Mouse (Mus musculus): ENCODE data around the gene Rab11b. TPM values are rescaled to one million over a fixed set of nuclear protein-coding genes. Genes with fewer than 3 reads are reported as not detected.
A peak's percentile ranks its signal among the peaks of the same experiment; 100 is the strongest.
"Not testable (repeated sequence)": the region's sequence is repeated elsewhere in the genome, so short reads cannot be mapped to it uniquely, and the experiment has no call there.

Rab11b gene
- total and polyA plus RNA-seq, 3 experiments = 25.8 to 155 (median 71.0) TPM

DNA sequence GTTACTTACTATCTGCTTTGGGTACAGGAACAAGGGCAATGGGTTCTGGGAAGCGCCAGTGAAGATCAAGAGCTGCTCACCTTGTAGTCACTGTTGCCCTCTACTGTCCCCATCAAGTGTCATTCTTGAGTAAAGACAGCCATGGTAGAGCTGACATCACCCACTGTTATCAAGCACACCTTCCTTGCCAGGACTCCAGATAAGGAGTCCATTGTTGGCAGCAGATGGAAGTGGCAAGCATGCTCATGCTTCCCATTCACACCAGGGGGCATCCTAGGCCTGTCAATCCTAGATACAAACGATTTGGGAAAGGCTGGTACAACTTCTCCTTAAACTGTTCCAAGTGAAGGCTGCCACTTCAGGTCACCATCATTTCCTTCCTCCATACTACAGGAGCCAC is 14.3 kb downstream of the Rab11b start:
- DNase-seq (ENCODE audit: low spot score) (peak; percentile 14), ATAC-seq (ENCODE audit: extremely low read depth, insufficient number of reproducible peaks, low FRiP score, poor library complexity, severe bottlenecking) (no peak)
- H3K27me3 ChIP-seq (ENCODE audit: insufficient read depth, low read length) = no peaks in the 10 kb centered on the region
- peaks cover 58% of the 10 kb centered on the region for H3K36me3 ChIP-seq (replicated peaks)
- TF ChIP-seq GATA2 (IDR thresholded peaks at IDR 0.05; ENCODE audit: borderline replicate concordance, low read depth, low read length) = no peak
- TF ChIP-seq POLR2AphosphoS5 (IDR thresholded peaks at IDR 0.05; ENCODE audit: insufficient replicate concordance, low read depth, low read length) = no peak
- TF ChIP-seq TAL1 (conservative IDR thresholded peaks at IDR 0.05; ENCODE audit: low read depth, low read length) = no peak
- no peak for TF ChIP-seq GATA1 (IDR thresholded peaks at IDR 0.05; ENCODE audit: borderline replicate concordance, low read length)
- TF ChIP-seq CTCF (IDR thresholded peaks at IDR 0.05; ENCODE audit: low read depth, low read length) = no peak
- H3K9me3 ChIP-seq (replicated peaks) = no peaks in the 10 kb centered on the region
- no peak overlapping the region for H3K4me3 ChIP-seq (ENCODE audit: low read depth, low read length)
- peaks cover 5% of the 10 kb centered on the region for H3K4me1 ChIP-seq (ENCODE audit: insufficient read depth, low read depth, low read length)

- no peak for DNase-seq (ENCODE audit: low spot score)
- Histone ChIP-seq H3K4me3 (ENCODE audit: low read depth, low read length) (no peak overlapping the region), H3K4me1 (ENCODE audit: insufficient read depth, low read depth, low read length) (peaks cover 5% of the 10 kb centered on the region), H3K36me3 (replicated peaks) (peaks cover 47% of the 10 kb centered on the region), H3K27me3 (ENCODE audit: insufficient read depth, low read length) (no peaks in the 10 kb centered on the region), H3K9me3 (replicated peaks) (no peaks in the 10 kb centered on the region)
- no peak for ATAC-seq (ENCODE audit: extremely low read depth, insufficient number of reproducible peaks, low FRiP score, poor library complexity, severe bottlenecking)
- TF ChIP-seq TAL1 (conservative IDR thresholded peaks at IDR 0.05; ENCODE audit: low read depth, low read length) = no peak
- no peak for TF ChIP-seq GATA2 (IDR thresholded peaks at IDR 0.05; ENCODE audit: borderline replicate concordance, low read depth, low read length)
- no peak for TF ChIP-seq CTCF (IDR thresholded peaks at IDR 0.05; ENCODE audit: low read depth, low read length)
- no peak for TF ChIP-seq POLR2AphosphoS5 (IDR thresholded peaks at IDR 0.05; ENCODE audit: insufficient replicate concordance, low read depth, low read length)
- TF ChIP-seq GATA1 (IDR thresholded peaks at IDR 0.05; ENCODE audit: borderline replicate concordance, low read length) = no peak
Measured at GRCm38 (mm10) chr17:33744686-33745384, 15.5 kb downstream of the Rab11b start.

DNA sequence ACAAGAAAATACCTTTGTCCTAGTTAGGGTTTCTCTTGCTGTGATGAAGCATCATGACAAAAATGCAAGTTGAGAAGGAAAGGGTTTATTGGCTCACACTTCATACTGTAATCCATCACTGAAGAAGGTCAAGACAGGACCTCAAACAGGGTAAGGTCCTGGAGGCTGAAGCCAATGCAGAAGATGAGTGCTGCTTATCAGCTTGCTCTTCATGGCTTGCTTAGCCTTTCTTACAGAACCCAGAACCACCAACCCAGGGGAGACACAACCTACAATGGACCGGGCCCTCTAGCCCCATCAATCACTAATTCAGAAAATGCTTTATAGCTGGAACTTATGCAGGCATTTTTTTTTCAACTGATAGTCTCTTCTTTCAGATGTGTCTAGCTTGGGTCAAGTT is 17.9 kb downstream of the Rab11b start:
- TF ChIP-seq CTCF (IDR thresholded peaks at IDR 0.05; ENCODE audit: low read depth, low read length) (no peak), TAL1 (conservative IDR thresholded peaks at IDR 0.05; ENCODE audit: low read depth, low read length) (no peak), GATA2 (IDR thresholded peaks at IDR 0.05; ENCODE audit: borderline replicate concordance, low read depth, low read length) (no peak)
- no peaks in the 10 kb centered on the region for H3K9me3 ChIP-seq (replicated peaks)
- no peak for ATAC-seq (ENCODE audit: extremely low read depth, insufficient number of reproducible peaks, low FRiP score, poor library complexity, severe bottlenecking)
- H3K4me3 ChIP-seq (ENCODE audit: low read depth, low read length) = no peak overlapping the region
- no peak for DNase-seq (ENCODE audit: low spot score)
- peaks cover 5% of the 10 kb centered on the region for H3K4me1 ChIP-seq (ENCODE audit: insufficient read depth, low read depth, low read length)
- H3K36me3 ChIP-seq (replicated peaks) = peaks cover 22% of the 10 kb centered on the region
- H3K27me3 ChIP-seq (ENCODE audit: insufficient read depth, low read length) = no peaks in the 10 kb centered on the region

DNA sequence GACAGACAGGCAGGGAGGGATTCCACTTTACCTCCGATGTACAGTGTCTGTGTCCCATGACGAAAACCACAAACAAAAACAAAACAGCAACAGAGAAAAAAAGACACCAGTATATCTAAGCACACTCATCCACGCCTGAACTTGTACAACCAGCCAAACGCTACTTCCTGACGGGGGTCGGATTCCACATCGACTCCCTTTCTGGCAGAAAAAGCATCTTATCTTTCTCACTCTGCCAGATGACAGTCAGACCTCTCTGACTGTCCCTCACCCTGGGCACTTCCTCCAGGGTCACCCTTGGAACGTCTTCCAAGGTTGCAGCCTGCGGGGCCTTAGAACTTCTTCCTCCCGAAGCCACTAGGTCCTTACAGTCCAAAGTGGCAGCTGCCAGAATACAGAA is 26.8 kb downstream of the Rab11b start:
- not testable (repeated sequence) for H3K36me3 ChIP-seq (replicated peaks); DNase-seq (ENCODE audit: low spot score); H3K4me3 ChIP-seq (ENCODE audit: low read depth, low read length); ATAC-seq (ENCODE audit: extremely low read depth, insufficient number of reproducible peaks, low FRiP score, poor library complexity, severe bottlenecking); H3K4me1 ChIP-seq (ENCODE audit: insufficient read depth, low read depth, low read length); H3K9me3 ChIP-seq (replicated peaks)
- peaks cover 11% of the 10 kb centered on the region for H3K27me3 ChIP-seq (ENCODE audit: insufficient read depth, low read length)

GRCm38 (mm10) chr17:33732556-33733083 is 27.7 kb downstream of the Rab11b start:
- H3K4me3 ChIP-seq (ENCODE audit: low read depth, low read length); DNase-seq (ENCODE audit: low spot score); H3K9me3 ChIP-seq (replicated peaks); ATAC-seq (ENCODE audit: extremely low read depth, insufficient number of reproducible peaks, low FRiP score, poor library complexity, severe bottlenecking); H3K36me3 ChIP-seq (replicated peaks); H3K4me1 ChIP-seq (ENCODE audit: insufficient read depth, low read depth, low read length): not testable (repeated sequence)
- H3K27me3 ChIP-seq (ENCODE audit: insufficient read depth, low read length) = peaks cover 11% of the 10 kb centered on the region

DNA sequence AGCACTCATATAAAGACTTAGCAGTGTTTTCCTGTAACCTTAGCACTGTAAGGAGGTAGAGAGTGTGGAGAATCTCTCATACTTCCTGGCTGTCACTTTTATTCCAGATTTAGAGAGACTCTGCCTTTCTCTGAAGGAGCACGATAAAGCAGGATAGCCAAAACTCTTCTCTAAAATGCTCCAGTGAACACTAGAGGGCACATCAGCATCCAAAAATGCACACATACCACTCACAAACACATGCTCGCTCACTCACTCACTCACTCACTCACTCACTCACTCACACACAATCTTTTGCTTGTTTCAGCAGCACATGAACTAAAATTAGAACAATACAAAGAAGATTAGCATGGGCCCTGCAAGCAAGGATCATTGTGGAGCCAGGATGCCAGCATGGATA is 31.1 kb downstream of the Rab11b start:
- Histone ChIP-seq H3K36me3 (replicated peaks) (no peaks in the 10 kb centered on the region), H3K4me3 (ENCODE audit: low read depth, low read length) (no peak overlapping the region), H3K4me1 (ENCODE audit: insufficient read depth, low read depth, low read length) (peaks cover 4% of the 10 kb centered on the region; the same call in 1 of the 2 replicates), H3K27me3 (ENCODE audit: insufficient read depth, low read length) (peaks cover 11% of the 10 kb centered on the region), H3K9me3 (replicated peaks) (peaks cover 5% of the 10 kb centered on the region; the same call in 1 of the 2 replicates)
- no peak for ATAC-seq (ENCODE audit: extremely low read depth, insufficient number of reproducible peaks, low FRiP score, poor library complexity, severe bottlenecking)
- no peak for DNase-seq (ENCODE audit: low spot score)
- no peak for TF ChIP-seq GATA2 (IDR thresholded peaks at IDR 0.05; ENCODE audit: borderline replicate concordance, low read depth, low read length)
- TF ChIP-seq POLR2AphosphoS5 (IDR thresholded peaks at IDR 0.05; ENCODE audit: insufficient replicate concordance, low read depth, low read length) = no peak
- no peak for TF ChIP-seq TAL1 (conservative IDR thresholded peaks at IDR 0.05; ENCODE audit: low read depth, low read length)
- TF ChIP-seq CTCF (IDR thresholded peaks at IDR 0.05; ENCODE audit: low read depth, low read length) = no peak
- no peak for TF ChIP-seq GATA1 (IDR thresholded peaks at IDR 0.05; ENCODE audit: borderline replicate concordance, low read length)

GRCm38 (mm10) chr17:33728396-33728795 is 31.9 kb downstream of the Rab11b start:
- peaks cover 5% of the 10 kb centered on the region; the same call in 1 of the 2 replicates for H3K9me3 ChIP-seq (replicated peaks)
- peaks cover 4% of the 10 kb centered on the region; the same call in 1 of the 2 replicates for H3K4me1 ChIP-seq (ENCODE audit: insufficient read depth, low read depth, low read length)
- H3K4me3 ChIP-seq (ENCODE audit: low read depth, low read length) = no peak overlapping the region
- no peaks in the 10 kb centered on the region for H3K36me3 ChIP-seq (replicated peaks)
- ATAC-seq (ENCODE audit: extremely low read depth, insufficient number of reproducible peaks, low FRiP score, poor library complexity, severe bottlenecking) = no peak
- no peak for DNase-seq (ENCODE audit: low spot score)
- H3K27me3 ChIP-seq (ENCODE audit: insufficient read depth, low read length) = peaks cover 8% of the 10 kb centered on the region
- TF ChIP-seq GATA1 (IDR thresholded peaks at IDR 0.05; ENCODE audit: borderline replicate concordance, low read length) (no peak), CTCF (IDR thresholded peaks at IDR 0.05; ENCODE audit: low read depth, low read length) (no peak), POLR2AphosphoS5 (IDR thresholded peaks at IDR 0.05; ENCODE audit: insufficient replicate concordance, low read depth, low read length) (no peak), TAL1 (conservative IDR thresholded peaks at IDR 0.05; ENCODE audit: low read depth, low read length) (no peak), GATA2 (IDR thresholded peaks at IDR 0.05; ENCODE audit: borderline replicate concordance, low read depth, low read length) (no peak)
